Mouse (Mus musculus) midbrain, embryonic 14.5 days (tissue): Measurements from ENCODE around the gene Serinc5. TPM values are rescaled to one million over a fixed set of nuclear protein-coding genes. Genes with fewer than 3 reads are reported as not detected.

Experiments used
- ATAC-seq: fragments of 200-750 bp; cut with Nextera tagmentation; 2 replicates; pipeline ENCODE4 v1.8.0; 2017; ENCODE audit warnings: moderate number of reproducible peaks, moderate library complexity; ENCODE audit not compliant: low FRiP score, low TSS enrichment
- DNase-seq: peaks from one replicate; pipeline ENCODE4 v3.0.0-alpha.2; 2015
- H3K27ac ChIP-seq: fragments of 300-500 bp; sonication (generic); replicated peaks from 2 replicates; pipeline ENCODE4 v1.5.1; 2014; ENCODE audit warnings: mild to moderate bottlenecking, low read depth, low read length, moderate library complexity
- H3K27me3 ChIP-seq: fragments of 300-500 bp; sonication (generic); 2 replicates; pipeline ENCODE4 v1.6.1; 2014; ENCODE audit warnings: low read length, control low read depth, mixed read lengths; ENCODE audit not compliant: control insufficient read depth, insufficient read depth
- H3K36me3 ChIP-seq: fragments of 300-500 bp; sonication (generic); 2 replicates; pipeline ENCODE4 v1.6.1; 2014; ENCODE audit warnings: low read length, control low read depth; ENCODE audit not compliant: control insufficient read depth, insufficient read depth
- H3K4me1 ChIP-seq: fragments of 300-500 bp; sonication (generic); 2 replicates; pipeline ENCODE4 v1.6.1; 2014; ENCODE audit warnings: mild to moderate bottlenecking, antibody characterized with exemption, low read length, control low read depth; ENCODE audit not compliant: control insufficient read depth, insufficient read depth
- H3K4me2 ChIP-seq: fragments of 300-500 bp; sonication (generic); 2 replicates; pipeline ENCODE4 v1.6.1; 2014; ENCODE audit warnings: mild to moderate bottlenecking, low read length, moderate library complexity
- H3K4me3 ChIP-seq: fragments of 300-500 bp; sonication (generic); replicated peaks from 2 replicates; pipeline ENCODE4 v1.5.1; 2014; ENCODE audit warnings: low read depth, low read length
- H3K9ac ChIP-seq: fragments of 300-500 bp; sonication (generic); replicated peaks from 2 replicates; pipeline ENCODE4 v1.6.1; 2014; ENCODE audit warnings: mild to moderate bottlenecking, low read length, moderate library complexity
- H3K9me3 ChIP-seq: fragments of 300-500 bp; sonication (generic); 2 replicates; pipeline ENCODE4 v1.6.1; 2016; ENCODE audit warnings: low read length, control low read depth, mixed read lengths; ENCODE audit not compliant: control insufficient read depth
- WGBS: fragments of 180-500 bp; shearing (Covaris S2); extraction: QIAGEN DNeasy Blood & Tissue Kit; methylation state at CpG from one replicate; pipeline ENCODE4 v1.1.7; 2014; 5-methylcytosine and 5-hydroxymethylcytosine counted together
- polyA plus RNA-seq: library from polyadenylated mRNA; unstranded; fragments of >200 nt; fragmentation: Nextera tagmentation; extraction: Ambion mirVana; gene quantifications from 2 replicates; pipeline ENCODE4 v1.2.1, GENCODE M21; 2014

Serinc5 gene
- polyA plus RNA-seq, 1 experiment from 2014 or later, result 15.4 TPM

GRCm38 (mm10) chr13:92647695-92648094, 36.8 kb downstream of the Serinc5 start:
- no peak for ATAC-seq
- no peaks in the 10 kb centered on the region for H3K36me3 ChIP-seq
- no peaks in the 10 kb centered on the region for H3K9me3 ChIP-seq
- H3K4me1 ChIP-seq, result no peaks in the 10 kb centered on the region
- no peak overlapping the region for H3K27ac ChIP-seq
- no peak overlapping the region for H3K4me3 ChIP-seq
- H3K9ac ChIP-seq, result no peak overlapping the region
- WGBS, result 72% methylated on average over 2 of the region's 2 CpGs
- no peaks in the 10 kb centered on the region for H3K27me3 ChIP-seq
- no peak overlapping the region for H3K4me2 ChIP-seq
- no peak for DNase-seq

DNA sequence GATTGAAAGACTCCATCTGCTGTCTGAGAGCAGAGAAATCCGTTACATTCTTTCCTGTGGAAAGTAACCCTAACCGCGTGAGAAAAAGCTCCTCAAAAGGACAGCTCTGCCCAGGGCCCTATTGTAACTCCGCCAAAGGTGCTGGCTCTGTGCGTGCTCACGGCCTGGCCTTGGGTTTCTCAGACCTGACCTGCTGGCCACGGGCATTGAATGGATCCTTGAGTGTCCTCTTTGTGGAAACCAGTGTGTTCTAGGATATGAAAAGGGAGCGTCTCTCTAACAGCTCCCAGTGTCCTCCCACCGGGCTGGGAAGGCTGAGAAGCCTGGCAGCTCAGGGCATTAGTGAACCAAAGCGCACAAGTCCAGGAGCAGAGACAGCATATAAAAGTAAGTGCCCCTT, 38.2 kb downstream of the Serinc5 start:
- H3K4me3 ChIP-seq, result no peak overlapping the region
- ATAC-seq, result no peak
- no peak for DNase-seq
- H3K4me2 ChIP-seq, result no peak overlapping the region
- 87% methylated on average over 10 of the region's 10 CpGs for WGBS
- no peaks in the 10 kb centered on the region for H3K9me3 ChIP-seq
- no peak overlapping the region for H3K27ac ChIP-seq
- no peaks in the 10 kb centered on the region for H3K4me1 ChIP-seq
- H3K27me3 ChIP-seq, result no peaks in the 10 kb centered on the region
- no peaks in the 10 kb centered on the region for H3K36me3 ChIP-seq
- no peak overlapping the region for H3K9ac ChIP-seq

DNA sequence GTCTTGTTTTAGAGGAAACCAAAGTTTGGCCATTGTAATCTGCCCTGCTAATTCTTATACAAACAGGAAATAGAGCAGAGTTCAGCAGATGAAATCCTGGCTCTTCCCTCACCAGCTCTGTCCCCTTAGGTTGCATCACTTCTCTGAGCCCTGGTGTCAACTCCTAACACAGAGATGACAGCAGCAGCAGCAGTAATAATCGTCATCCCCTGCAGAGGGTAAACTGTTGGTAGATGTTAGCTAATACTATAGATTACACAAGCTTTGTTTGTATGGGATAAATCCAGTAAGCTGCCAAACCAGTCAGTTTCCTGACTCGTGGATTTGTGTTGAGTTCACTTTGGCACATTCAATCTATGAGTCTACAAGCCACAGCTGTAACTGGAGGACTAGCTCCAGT, 40.1 kb downstream of the Serinc5 start:
- Histone ChIP-seq H3K9me3 (no peaks in the 10 kb centered on the region), H3K4me2 (no peak overlapping the region), H3K27ac (no peak overlapping the region), H3K4me3 (no peak overlapping the region), H3K4me1 (no peaks in the 10 kb centered on the region), H3K9ac (no peak overlapping the region), H3K36me3 (no peaks in the 10 kb centered on the region), H3K27me3 (no peaks in the 10 kb centered on the region)
- ATAC-seq (no peak), DNase-seq (no peak)
- 61% methylated on average over 2 of the region's 2 CpGs for WGBS

DNA sequence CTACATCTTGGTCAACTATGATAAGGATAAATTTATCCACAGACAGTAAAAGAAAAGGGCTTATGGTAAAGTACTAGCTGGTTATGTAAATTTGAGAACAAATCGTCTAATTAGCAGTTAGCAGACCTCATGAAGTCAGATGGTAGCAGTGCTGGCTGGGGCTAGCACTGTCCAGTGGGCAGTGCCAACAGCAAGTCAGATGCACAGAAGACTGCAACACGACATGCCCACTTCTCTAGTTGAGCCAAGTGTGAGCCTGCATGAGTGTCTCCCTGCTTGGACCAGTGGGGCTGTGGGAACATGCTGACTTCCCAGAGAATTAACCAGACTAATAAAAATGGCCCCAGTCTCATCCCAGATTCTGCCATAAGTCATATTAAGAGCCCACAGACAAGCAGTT, 41.6 kb downstream of the Serinc5 start:
- ATAC-seq, result no peak
- H3K27me3 ChIP-seq, result no peaks in the 10 kb centered on the region
- DNase-seq, result no peak
- H3K4me2 ChIP-seq, result no peak overlapping the region
- H3K36me3 ChIP-seq, result no peaks in the 10 kb centered on the region
- H3K27ac ChIP-seq, result no peak overlapping the region
- no peaks in the 10 kb centered on the region for H3K4me1 ChIP-seq
- H3K9ac ChIP-seq, result no peak overlapping the region
- no peaks in the 10 kb centered on the region for H3K9me3 ChIP-seq
- H3K4me3 ChIP-seq, result no peak overlapping the region
- WGBS, result 83% methylated on average over 2 of the region's 2 CpGs

- H3K36me3 ChIP-seq, result no peaks in the 10 kb centered on the region
- H3K9me3 ChIP-seq, result no peaks in the 10 kb centered on the region
- ATAC-seq (no peak), DNase-seq (no peak)
- H3K27ac ChIP-seq, result no peak overlapping the region
- no peaks in the 10 kb centered on the region for H3K27me3 ChIP-seq
- no peak overlapping the region for H3K4me3 ChIP-seq
- no peak overlapping the region for H3K4me2 ChIP-seq
- H3K4me1 ChIP-seq, result no peaks in the 10 kb centered on the region
- H3K9ac ChIP-seq, result no peak overlapping the region
- 34% methylated on average over 5 of the region's 5 CpGs for WGBS
These were observed 42.4 kb downstream of the Serinc5 start for GRCm38 (mm10) chr13:92653283-92653682.

GRCm38 (mm10) chr13:92656815-92657513, 46.1 kb downstream of the Serinc5 start:
- Histone ChIP-seq H3K4me3 (no peak overlapping the region), H3K9me3 (no peaks in the 10 kb centered on the region), H3K36me3 (0 out of 2 replicates have a peak, but pooled peaks cover 6% of the 10 kb centered on the region), H3K9ac (no peak overlapping the region), H3K27ac (no peak overlapping the region), H3K27me3 (no peaks in the 10 kb centered on the region), H3K4me1 (no peaks in the 10 kb centered on the region), H3K4me2 (no peak overlapping the region)
- DNase-seq (no peak), ATAC-seq (no peak)
- 84% methylated on average over 4 of the region's 4 CpGs for WGBS

GRCm38 (mm10) chr13:92659611-92660010, 48.7 kb downstream of the Serinc5 start:
- no peak for ATAC-seq

DNA sequence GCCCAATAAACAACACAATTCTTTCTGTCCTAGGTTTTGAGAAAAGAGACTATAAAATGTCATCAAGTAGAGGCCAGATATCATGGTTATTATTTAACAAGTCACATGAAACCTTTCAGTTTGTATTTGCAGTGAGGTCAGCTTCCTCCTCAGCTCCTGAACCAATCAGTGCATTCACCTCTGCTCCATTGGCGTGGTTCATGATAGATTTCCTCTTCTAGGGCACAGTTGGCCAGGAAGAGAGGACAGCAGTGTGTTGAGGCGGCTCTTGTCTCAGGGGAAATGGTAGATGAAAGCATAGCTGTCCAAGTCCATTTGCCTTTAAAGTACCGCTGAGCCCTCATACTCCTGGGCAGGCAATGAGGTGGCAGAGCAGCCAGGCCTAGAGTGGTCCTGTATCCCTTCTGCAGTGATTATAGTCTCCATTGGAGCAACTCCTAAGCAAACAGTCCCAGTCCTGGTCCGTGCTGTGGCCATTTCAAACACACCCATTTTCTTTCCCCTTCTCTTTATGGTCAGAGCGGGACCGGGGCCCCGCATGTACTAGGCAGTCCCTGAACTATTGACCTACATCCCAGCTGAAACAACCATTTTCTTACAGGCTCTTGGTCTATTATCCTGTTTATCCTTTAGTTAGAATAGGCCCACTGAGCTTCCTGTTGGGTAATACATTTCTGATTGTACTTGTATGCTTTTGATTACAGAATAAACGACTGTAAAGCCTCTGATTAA, 51.8 kb downstream of the Serinc5 start:
- H3K9ac ChIP-seq, result no peak overlapping the region
- DNase-seq, result no peak
- no peaks in the 10 kb centered on the region for H3K27me3 ChIP-seq
- no peak overlapping the region for H3K4me3 ChIP-seq
- no peak overlapping the region for H3K4me2 ChIP-seq
- H3K9me3 ChIP-seq, result no peaks in the 10 kb centered on the region
- H3K27ac ChIP-seq, result no peak overlapping the region
- H3K4me1 ChIP-seq, result no peaks in the 10 kb centered on the region
- H3K36me3 ChIP-seq, result 0 out of 2 replicates have a peak, but pooled peaks cover 6% of the 10 kb centered on the region
- ATAC-seq, result no peak
- WGBS, result 83% methylated on average over 8 of the region's 8 CpGs

More at GRCm38 (mm10) chr13:92659611-92660010, 48.7 kb downstream of the Serinc5 start:
- no peak for DNase-seq
- H3K4me2 ChIP-seq, result no peak overlapping the region
- H3K9ac ChIP-seq, result no peak overlapping the region
- H3K9me3 ChIP-seq, result no peaks in the 10 kb centered on the region
- H3K4me3 ChIP-seq, result no peak overlapping the region
- no peaks in the 10 kb centered on the region for H3K4me1 ChIP-seq
- H3K27me3 ChIP-seq, result no peaks in the 10 kb centered on the region
- H3K36me3 ChIP-seq, result 0 out of 2 replicates have a peak, but pooled peaks cover 6% of the 10 kb centered on the region
- 90% methylated on average over 3 of the region's 3 CpGs for WGBS
- H3K27ac ChIP-seq, result no peak overlapping the region

- no peaks in the 10 kb centered on the region for H3K9me3 ChIP-seq
- no peak overlapping the region for H3K4me3 ChIP-seq
- H3K27ac ChIP-seq, result no peak overlapping the region
- H3K27me3 ChIP-seq, result no peaks in the 10 kb centered on the region
- H3K9ac ChIP-seq, result no peak overlapping the region
- DNase-seq (no peak), ATAC-seq (no peak)
- H3K4me2 ChIP-seq, result no peak overlapping the region
- H3K4me1 ChIP-seq, result no peaks in the 10 kb centered on the region
- 0 out of 2 replicates have a peak, but pooled peaks cover 6% of the 10 kb centered on the region for H3K36me3 ChIP-seq
- WGBS, result 77% methylated on average over 4 of the region's 4 CpGs
These were observed 54.1 kb downstream of the Serinc5 start for GRCm38 (mm10) chr13:92665008-92665407.
